Mouse (Mus musculus): Measurements from ENCODE around the gene Pdcd10. TPM values are rescaled to one million over a fixed set of nuclear protein-coding genes. Genes with fewer than 3 reads are reported as not detected.

Gene Pdcd10
- polyA plus RNA-seq, 1 experiment from 2014 or later, result 80.3 TPM

DNA sequence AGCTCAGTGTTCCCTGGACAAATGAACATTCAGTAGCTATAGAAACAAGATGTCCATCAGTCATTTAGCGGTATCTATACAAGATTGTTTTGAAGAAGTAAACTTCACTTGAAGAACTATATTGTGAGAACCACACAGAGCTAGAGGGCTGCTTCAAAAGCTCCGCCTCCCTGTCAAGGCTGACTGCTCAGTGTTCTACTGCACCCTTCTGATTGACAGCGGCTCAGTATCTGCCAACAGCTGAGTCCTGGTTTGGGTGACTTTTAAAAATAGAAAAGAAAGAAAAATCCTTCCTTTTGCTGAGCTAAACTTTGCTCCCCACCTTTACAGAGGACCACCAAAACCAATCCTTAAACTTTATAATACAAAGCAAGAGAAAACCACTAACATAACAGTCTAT is 13.8 kb downstream of the Pdcd10 start:
- ATAC-seq (ENCODE audit: low FRiP score, low TSS enrichment), result no peak; the same call in 1 of the 2 replicates
- no peak overlapping the region for H3K9ac ChIP-seq (replicated peaks; ENCODE audit: low read length)
- no peaks in the 10 kb centered on the region for H3K4me1 ChIP-seq (ENCODE audit: insufficient read depth, low read length)
- H3K27me3 ChIP-seq (ENCODE audit: insufficient read depth, low read length), result no peaks in the 10 kb centered on the region
- H3K9me3 ChIP-seq (ENCODE audit: low read length), result no peaks in the 10 kb centered on the region
- H3K36me3 ChIP-seq (ENCODE audit: insufficient read depth, low read length), result peaks cover 9% of the 10 kb centered on the region
- no peak overlapping the region for H3K4me3 ChIP-seq (ENCODE audit: low read length)
- no peak overlapping the region for H3K4me2 ChIP-seq (replicated peaks; ENCODE audit: low read depth, low read length)
- no peak overlapping the region for H3K27ac ChIP-seq (ENCODE audit: low read length)
- 88% methylated on average over 3 of the region's 3 CpGs for WGBS

GRCm38 (mm10) chr3:75541259-75541658 is 15.4 kb downstream of the Pdcd10 start:
- Histone ChIP-seq H3K27me3 (ENCODE audit: insufficient read depth, low read length) (no peaks in the 10 kb centered on the region), H3K27ac (ENCODE audit: low read length) (no peak overlapping the region), H3K4me1 (ENCODE audit: insufficient read depth, low read length) (no peaks in the 10 kb centered on the region), H3K9ac (replicated peaks; ENCODE audit: low read length) (no peak overlapping the region), H3K4me3 (ENCODE audit: low read length) (no peak overlapping the region), H3K4me2 (replicated peaks; ENCODE audit: low read depth, low read length) (no peak overlapping the region), H3K36me3 (ENCODE audit: insufficient read depth, low read length) (peaks cover 15% of the 10 kb centered on the region), H3K9me3 (ENCODE audit: low read length) (no peaks in the 10 kb centered on the region)
- 84% methylated on average over 4 of the region's 4 CpGs for WGBS
- no peak for ATAC-seq (ENCODE audit: low FRiP score, low TSS enrichment)

DNA sequence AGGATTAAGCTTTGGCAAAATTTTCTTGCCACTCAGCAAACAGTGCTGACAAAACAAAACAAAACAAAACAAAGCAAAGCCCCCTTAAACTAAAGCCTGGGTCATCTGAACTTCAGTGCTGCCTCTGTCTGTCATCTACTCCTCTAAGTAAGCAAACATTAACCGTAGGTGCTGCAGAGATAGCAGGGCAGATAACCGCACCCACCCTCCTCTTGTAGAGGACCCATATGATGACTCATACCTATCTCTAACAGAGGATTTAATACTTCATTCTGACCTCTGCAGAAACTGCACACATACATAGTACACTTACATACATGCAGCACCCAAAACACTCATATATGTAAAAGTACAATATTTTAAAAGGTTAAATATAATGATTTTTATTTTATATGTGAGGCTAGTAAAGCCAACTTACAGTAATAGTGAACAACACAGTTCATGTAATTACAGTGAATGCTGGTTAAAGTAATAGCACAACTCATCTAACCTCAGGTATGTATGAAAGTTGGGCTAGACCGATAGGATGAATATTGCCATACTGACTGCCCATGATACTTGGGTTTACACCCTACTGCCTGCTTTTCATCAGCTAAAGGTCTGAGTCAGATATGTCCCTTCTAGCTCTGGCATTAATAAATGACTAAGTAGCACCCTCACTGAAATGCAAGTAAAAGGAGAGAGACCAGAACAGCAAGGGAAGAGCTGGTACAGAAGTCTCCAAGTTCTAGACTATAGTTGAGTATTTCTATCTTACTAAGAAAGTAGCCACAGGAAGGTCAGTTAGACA is 22.4 kb downstream of the Pdcd10 start:
- WGBS, result 82% methylated on average over 3 of the region's 3 CpGs
- no peak overlapping the region for H3K9ac ChIP-seq (replicated peaks; ENCODE audit: low read length)
- H3K36me3 ChIP-seq (ENCODE audit: insufficient read depth, low read length), result peaks cover 10% of the 10 kb centered on the region; the same call in 1 of the 2 replicates
- no peak overlapping the region for H3K27ac ChIP-seq (ENCODE audit: low read length)
- H3K27me3 ChIP-seq (ENCODE audit: insufficient read depth, low read length), result no peaks in the 10 kb centered on the region
- H3K4me2 ChIP-seq (replicated peaks; ENCODE audit: low read depth, low read length), result no peak overlapping the region
- no peaks in the 10 kb centered on the region for H3K9me3 ChIP-seq (ENCODE audit: low read length)
- no peaks in the 10 kb centered on the region for H3K4me1 ChIP-seq (ENCODE audit: insufficient read depth, low read length)
- ATAC-seq (ENCODE audit: low FRiP score, low TSS enrichment), result no peak
- no peak overlapping the region for H3K4me3 ChIP-seq (ENCODE audit: low read length)

GRCm38 (mm10) chr3:75531074-75531473 is 25.6 kb downstream of the Pdcd10 start:
- H3K27me3 ChIP-seq (ENCODE audit: insufficient read depth, low read length), result no peaks in the 10 kb centered on the region
- WGBS, result 88% methylated on average over 3 of the region's 3 CpGs
- H3K9ac ChIP-seq (replicated peaks; ENCODE audit: low read length), result no peak overlapping the region
- peaks cover 13% of the 10 kb centered on the region for H3K36me3 ChIP-seq (ENCODE audit: insufficient read depth, low read length)
- no peak overlapping the region for H3K4me2 ChIP-seq (replicated peaks; ENCODE audit: low read depth, low read length)
- H3K27ac ChIP-seq (ENCODE audit: low read length), result no peak overlapping the region
- H3K4me1 ChIP-seq (ENCODE audit: insufficient read depth, low read length), result no peaks in the 10 kb centered on the region
- no peak overlapping the region for H3K4me3 ChIP-seq (ENCODE audit: low read length)
- no peak for ATAC-seq (ENCODE audit: low FRiP score, low TSS enrichment)
- H3K9me3 ChIP-seq (ENCODE audit: low read length), result no peaks in the 10 kb centered on the region

DNA sequence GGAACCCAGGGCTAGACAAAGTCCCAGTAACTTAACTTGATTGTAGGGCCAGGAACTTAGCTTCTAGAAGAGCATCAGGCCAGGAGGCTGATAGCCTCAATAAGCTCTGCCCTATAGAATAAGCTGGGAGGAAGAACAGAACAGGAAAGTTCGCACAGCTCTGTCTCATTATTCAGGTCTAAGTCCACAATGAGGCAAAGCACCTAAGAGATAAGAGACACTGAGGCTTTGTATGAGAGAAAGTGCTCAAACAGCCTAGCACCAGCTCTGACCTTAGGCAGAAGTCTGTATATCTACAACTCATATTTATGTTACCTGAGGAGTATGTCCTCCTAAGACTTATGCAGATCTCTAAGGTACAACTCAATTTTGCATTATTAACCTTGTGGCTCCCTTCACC is 34.1 kb downstream of the Pdcd10 start:
- Histone ChIP-seq H3K4me1 (ENCODE audit: insufficient read depth, low read length) (no peaks in the 10 kb centered on the region), H3K9me3 (ENCODE audit: low read length) (no peaks in the 10 kb centered on the region), H3K27ac (ENCODE audit: low read length) (no peak overlapping the region), H3K4me3 (ENCODE audit: low read length) (no peak overlapping the region), H3K27me3 (ENCODE audit: insufficient read depth, low read length) (no peaks in the 10 kb centered on the region), H3K4me2 (replicated peaks; ENCODE audit: low read depth, low read length) (no peak overlapping the region), H3K36me3 (ENCODE audit: insufficient read depth, low read length) (peaks cover 29% of the 10 kb centered on the region), H3K9ac (replicated peaks; ENCODE audit: low read length) (no peak overlapping the region)
- WGBS, result 87% methylated on average over 1 of the region's 1 CpGs
- ATAC-seq (ENCODE audit: low FRiP score, low TSS enrichment), result no peak

DNA sequence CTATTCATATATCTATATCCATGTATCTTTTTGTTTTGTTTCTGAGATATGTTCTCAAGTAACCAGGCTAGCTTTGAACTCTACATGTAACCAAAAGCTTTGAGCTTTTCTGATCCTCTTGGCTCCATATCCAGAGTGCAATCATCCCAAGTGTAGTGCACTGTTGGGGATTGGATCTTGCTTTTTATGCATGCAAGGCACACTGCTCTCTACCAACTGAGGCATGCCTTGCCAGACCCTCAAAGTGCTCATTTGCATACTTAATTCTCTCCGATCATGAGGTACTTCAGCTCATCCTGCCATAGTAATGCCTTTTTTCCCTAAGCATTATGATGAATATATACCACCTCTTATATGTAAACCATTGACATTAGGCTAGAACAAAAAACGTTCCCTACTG is 35.3 kb downstream of the Pdcd10 start:
- no peaks in the 10 kb centered on the region for H3K9me3 ChIP-seq (ENCODE audit: low read length)
- ATAC-seq (ENCODE audit: low FRiP score, low TSS enrichment), result no peak
- H3K4me3 ChIP-seq (ENCODE audit: low read length), result no peak overlapping the region
- no peaks in the 10 kb centered on the region for H3K4me1 ChIP-seq (ENCODE audit: insufficient read depth, low read length)
- H3K4me2 ChIP-seq (replicated peaks; ENCODE audit: low read depth, low read length), result no peak overlapping the region
- 77% methylated on average over 2 of the region's 2 CpGs for WGBS
- H3K36me3 ChIP-seq (ENCODE audit: insufficient read depth, low read length), result peaks cover 21% of the 10 kb centered on the region
- no peak overlapping the region for H3K9ac ChIP-seq (replicated peaks; ENCODE audit: low read length)
- H3K27me3 ChIP-seq (ENCODE audit: insufficient read depth, low read length), result no peaks in the 10 kb centered on the region
- no peak overlapping the region for H3K27ac ChIP-seq (ENCODE audit: low read length)

- Histone ChIP-seq H3K9ac (replicated peaks; ENCODE audit: low read length) (no peak overlapping the region), H3K27ac (ENCODE audit: low read length) (no peak overlapping the region), H3K36me3 (ENCODE audit: insufficient read depth, low read length) (peaks cover 18% of the 10 kb centered on the region; the same call in 1 of the 2 replicates), H3K4me1 (ENCODE audit: insufficient read depth, low read length) (no peaks in the 10 kb centered on the region), H3K27me3 (ENCODE audit: insufficient read depth, low read length) (no peaks in the 10 kb centered on the region), H3K4me2 (replicated peaks; ENCODE audit: low read depth, low read length) (no peak overlapping the region), H3K9me3 (ENCODE audit: low read length) (no peaks in the 10 kb centered on the region), H3K4me3 (ENCODE audit: low read length) (no peak overlapping the region)
- WGBS, result 79% methylated on average over 7 of the region's 7 CpGs
- ATAC-seq (ENCODE audit: low FRiP score, low TSS enrichment), result no peak
These were observed 38.9 kb downstream of the Pdcd10 start for GRCm38 (mm10) chr3:75517631-75518250.

DNA sequence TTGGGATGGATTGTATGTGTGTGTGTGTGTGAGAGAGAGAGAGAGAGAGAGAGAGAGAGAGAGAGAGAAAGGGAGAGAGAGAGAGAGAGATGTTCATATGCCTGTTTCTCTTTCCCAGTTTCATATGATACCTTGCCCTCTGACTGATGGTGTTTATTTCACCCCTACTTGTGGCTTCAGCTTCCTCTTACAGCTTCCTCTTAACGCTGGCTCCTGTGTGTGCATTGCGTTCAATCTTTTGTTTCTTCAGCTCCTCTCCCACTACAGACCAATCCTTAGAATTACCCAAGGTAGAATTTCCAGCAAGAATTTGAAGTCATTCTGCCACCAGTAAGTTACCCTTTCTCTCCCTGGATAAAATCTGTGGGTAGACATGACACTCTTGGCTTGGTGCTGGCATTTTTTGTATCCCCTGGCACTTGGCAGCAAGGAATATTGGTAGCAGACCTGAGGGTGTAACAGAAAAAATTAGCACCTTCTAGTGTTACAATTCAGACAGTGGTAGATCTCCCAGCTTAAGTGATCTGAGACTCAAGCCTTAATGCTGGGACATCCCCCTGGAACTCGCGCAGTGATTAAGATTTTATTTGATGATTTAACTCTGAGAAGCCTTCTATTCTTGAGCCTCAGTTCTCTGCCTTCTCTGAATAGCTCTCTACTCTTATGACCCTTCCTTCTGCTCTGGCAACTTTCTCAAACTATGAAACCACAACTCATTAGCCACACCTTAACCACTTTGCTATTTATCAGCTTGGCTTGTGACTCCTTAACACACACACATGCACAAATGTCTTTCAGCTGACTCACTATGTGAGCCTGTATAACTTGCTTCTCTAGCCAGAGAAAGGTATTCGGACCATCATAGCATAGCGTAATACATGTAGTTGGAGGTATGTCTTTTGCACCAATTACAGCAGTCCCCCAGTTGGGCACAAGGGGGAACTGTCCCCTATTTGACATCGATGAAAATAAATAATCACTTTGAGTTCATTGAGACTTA is 57.4 kb downstream of the Pdcd10 start:
- Histone ChIP-seq H3K4me3 (ENCODE audit: low read length) (no peak overlapping the region), H3K36me3 (ENCODE audit: insufficient read depth, low read length) (no peaks in the 10 kb centered on the region), H3K27ac (ENCODE audit: low read length) (no peak overlapping the region), H3K27me3 (ENCODE audit: insufficient read depth, low read length) (no peaks in the 10 kb centered on the region), H3K9ac (replicated peaks; ENCODE audit: low read length) (no peak overlapping the region), H3K4me1 (ENCODE audit: insufficient read depth, low read length) (no peaks in the 10 kb centered on the region), H3K4me2 (replicated peaks; ENCODE audit: low read depth, low read length) (no peak overlapping the region), H3K9me3 (ENCODE audit: low read length) (no peaks in the 10 kb centered on the region)
- WGBS, result 68% methylated on average over 7 of the region's 7 CpGs
- no peak for ATAC-seq (ENCODE audit: low FRiP score, low TSS enrichment)

DNA sequence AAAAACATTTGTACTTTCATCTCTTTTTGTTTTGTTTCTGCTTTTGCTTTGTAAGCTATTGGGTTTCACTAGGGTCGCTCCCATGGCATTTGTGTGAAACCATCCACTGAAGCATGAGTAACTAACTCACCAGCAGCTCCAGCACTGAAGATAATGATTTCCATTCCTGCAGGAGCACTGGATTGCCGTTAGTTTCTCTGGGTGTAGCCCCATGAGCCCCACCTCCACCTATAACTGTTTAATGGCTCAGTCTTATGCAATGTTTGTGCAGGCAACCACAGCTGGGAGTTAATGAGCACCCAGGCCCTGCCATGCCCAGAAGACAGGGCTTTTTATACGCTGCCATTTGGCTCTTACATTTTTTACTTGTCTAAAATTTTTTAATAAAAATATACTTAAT is 63.7 kb downstream of the Pdcd10 start:
- no peak overlapping the region for H3K4me2 ChIP-seq (replicated peaks; ENCODE audit: low read depth, low read length)
- whole genome bisulfite sequencing, result 51% methylated on average over 3 of the region's 3 CpGs
- no peaks in the 10 kb centered on the region for H3K4me1 ChIP-seq (ENCODE audit: insufficient read depth, low read length)
- no peak overlapping the region for H3K4me3 ChIP-seq (ENCODE audit: low read length)
- ATAC-seq (ENCODE audit: low FRiP score, low TSS enrichment), result peak; percentile 81
- H3K36me3 ChIP-seq (ENCODE audit: insufficient read depth, low read length), result no peaks in the 10 kb centered on the region
- no peak overlapping the region for H3K27ac ChIP-seq (ENCODE audit: low read length)
- H3K9ac ChIP-seq (replicated peaks; ENCODE audit: low read length), result no peak overlapping the region
- H3K27me3 ChIP-seq (ENCODE audit: insufficient read depth, low read length), result no peaks in the 10 kb centered on the region
- no peaks in the 10 kb centered on the region for H3K9me3 ChIP-seq (ENCODE audit: low read length)

All from kidney, embryonic 16.5 days (tissue).